Mouse (Mus musculus) lung, postnatal 10 days (tissue): ENCODE data around the gene Sema3d.

Experiments
- DNase-seq: peaks from one replicate; pipeline ENCODE4 v3.0.0; 2021

Sema3d gene

GRCm38 (mm10) chr5:12499791-12500504 lies 116.8 kb downstream of the Sema3d start:
- DNase-seq = no peak

DNA sequence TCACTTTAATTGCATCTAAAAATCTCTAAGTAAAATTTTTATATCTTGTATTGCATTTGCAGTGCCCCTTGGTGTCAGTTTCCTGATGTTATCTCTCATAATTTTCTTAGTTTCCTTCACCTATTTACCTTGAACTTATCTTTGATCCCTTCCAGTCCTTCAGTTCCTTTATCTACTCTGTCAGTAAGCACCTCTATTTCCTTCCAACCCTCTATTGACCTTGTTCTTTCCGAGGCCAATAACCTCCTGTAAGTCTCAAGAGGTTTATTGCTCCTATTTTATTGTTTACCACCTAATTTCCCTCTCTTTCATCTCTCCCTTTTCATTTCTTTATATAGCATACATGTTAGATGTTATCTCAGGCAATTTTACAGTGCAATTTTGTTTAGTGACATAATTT lies 129.3 kb downstream of the Sema3d start:
- DNase-seq = no peak

- no peak for DNase-seq
Observed at GRCm38 (mm10) chr5:12515283-12515682, 132.1 kb downstream of the Sema3d start.

DNA sequence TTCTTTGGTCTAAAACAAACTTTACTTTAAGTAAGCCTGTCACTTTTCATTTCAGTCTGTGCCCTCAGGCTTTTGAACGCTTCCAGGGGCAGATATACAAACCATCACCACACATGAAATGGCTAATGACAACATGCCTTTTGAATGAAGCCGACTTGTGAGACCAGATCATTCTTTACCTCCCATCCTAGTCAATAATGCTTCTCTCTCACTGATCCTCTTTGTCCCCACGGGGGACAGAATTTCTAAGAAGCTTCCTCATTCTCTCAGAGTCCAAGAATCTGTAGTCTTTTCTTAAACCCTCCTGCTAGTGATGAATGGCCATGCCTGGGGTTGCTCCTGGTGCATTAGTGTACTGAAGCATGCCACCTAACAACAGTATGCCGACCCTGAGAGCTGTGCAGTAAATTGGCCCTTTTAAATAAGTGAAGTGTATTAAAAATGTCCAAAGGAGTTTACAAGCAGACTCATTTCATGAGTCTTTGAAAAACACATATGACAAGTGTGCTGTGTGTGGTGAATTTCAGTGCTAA lies 142.1 kb downstream of the Sema3d start:
- no peak for DNase-seq

DNA sequence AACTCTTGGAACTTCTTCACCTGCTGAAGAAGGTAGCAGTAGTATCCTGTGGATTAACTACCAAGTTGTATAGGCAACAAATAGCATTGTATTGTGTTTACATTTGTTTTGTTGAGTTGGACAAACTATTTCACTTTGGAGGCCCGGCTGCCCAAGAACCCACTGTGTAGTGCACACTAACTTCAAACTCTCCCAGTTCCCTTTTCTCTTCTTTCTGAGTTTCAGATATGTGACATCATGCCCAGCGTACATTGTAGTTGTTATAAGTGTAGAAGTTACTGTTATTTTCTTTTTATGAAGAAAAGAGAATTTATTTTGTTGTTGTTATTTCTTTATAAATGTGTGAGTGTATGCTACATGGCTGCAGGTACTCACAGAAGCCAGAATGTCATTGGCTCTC lies 145.4 kb downstream of the Sema3d start:
- DNase-seq = no peak

- no peak for DNase-seq
Observed at GRCm38 (mm10) chr5:12529771-12530170, 146.6 kb downstream of the Sema3d start.

GRCm38 (mm10) chr5:12541268-12541667 lies 158.1 kb downstream of the Sema3d start:
- peak; percentile 33 for DNase-seq

GRCm38 (mm10) chr5:12549046-12549669 lies 166.0 kb downstream of the Sema3d start:
- DNase-seq = peak; percentile 12

DNA sequence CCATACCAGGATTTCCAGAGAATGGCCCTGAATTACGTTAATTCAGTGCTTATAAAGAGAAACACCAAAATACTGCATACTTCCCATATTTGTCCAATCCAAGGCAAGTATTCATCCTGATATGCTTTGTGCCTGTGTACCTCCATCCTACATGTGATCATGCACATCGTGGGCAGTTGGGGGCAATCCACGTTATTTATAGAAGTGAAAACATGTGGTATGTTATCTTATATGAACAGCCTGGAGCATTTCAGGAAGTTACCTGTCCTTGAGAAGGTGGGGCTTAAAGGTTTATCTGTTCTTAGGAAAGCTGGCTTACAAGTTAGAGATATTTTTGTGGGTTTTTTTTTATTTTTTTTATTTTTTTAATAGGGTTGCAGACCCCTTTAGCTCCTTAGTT lies 172.2 kb downstream of the Sema3d start:
- DNase-seq = no peak

GRCm38 (mm10) chr5:12557889-12558288 lies 174.7 kb downstream of the Sema3d start:
- no peak for DNase-seq

GRCm38 (mm10) chr5:12561740-12562139 lies 178.6 kb downstream of the Sema3d start:
- DNase-seq = no peak

GRCm38 (mm10) chr5:12562204-12562603 lies 179.0 kb downstream of the Sema3d start:
- peak; percentile 58 for DNase-seq

DNA sequence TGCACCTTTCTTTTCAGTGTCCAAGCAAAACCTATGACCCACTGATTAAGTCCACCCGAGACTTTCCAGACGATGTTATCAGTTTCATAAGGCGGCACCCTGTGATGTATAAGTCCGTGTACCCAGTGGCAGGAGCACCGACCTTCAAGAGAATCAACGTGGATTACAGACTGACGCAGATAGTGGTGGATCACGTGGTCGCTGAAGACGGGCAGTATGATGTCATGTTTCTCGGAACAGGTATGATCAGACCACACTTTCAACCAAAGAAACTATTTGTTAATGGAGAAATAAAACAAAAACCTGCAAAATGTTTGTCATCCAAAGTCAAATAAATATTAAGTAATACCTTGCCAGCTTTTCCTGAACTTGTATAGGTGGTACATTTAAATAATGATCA lies 179.9 kb downstream of the Sema3d start:
- no peak for DNase-seq

GRCm38 (mm10) chr5:12564602-12565220 lies 181.5 kb downstream of the Sema3d start:
- no peak for DNase-seq

DNA sequence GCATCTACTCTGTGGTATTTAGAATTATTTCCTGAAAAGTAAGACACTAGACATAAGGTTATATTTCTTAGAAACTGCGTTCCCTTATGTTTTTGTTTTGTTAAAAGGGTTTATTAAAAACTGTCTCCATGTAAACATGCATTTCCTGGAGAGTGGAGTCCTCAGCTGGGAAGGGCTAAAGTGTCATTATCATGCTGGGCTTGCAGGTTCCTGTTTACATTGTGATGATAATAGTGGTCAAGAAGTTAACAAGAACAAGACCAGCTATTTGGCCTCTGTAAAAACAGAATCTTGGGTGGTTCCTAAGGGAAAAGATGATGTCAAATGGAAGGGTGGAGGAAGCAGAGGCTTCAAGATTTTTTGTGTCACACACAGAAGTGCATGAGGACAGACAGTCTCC lies 183.4 kb downstream of the Sema3d start:
- DNase-seq = no peak

DNA sequence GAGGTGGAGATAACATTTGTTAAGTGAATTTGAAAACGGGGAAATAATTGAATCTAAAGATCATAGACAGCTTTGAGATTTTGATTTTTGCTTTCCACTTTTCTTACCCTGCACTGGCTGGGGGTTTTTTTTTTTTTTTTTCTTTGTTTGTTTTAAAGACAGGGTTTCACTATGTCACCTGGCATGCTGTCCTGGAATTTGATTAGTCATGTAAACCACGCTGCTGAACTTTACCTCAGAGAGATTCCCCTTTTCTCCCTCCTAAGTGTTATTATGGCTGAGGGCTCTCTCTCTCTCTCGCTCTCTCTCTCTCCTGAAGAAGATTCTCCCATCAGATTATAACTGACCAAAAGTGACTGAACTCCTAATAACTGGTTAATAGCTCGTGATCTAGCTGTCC lies 191.4 kb downstream of the Sema3d start:
- no peak for DNase-seq

DNA sequence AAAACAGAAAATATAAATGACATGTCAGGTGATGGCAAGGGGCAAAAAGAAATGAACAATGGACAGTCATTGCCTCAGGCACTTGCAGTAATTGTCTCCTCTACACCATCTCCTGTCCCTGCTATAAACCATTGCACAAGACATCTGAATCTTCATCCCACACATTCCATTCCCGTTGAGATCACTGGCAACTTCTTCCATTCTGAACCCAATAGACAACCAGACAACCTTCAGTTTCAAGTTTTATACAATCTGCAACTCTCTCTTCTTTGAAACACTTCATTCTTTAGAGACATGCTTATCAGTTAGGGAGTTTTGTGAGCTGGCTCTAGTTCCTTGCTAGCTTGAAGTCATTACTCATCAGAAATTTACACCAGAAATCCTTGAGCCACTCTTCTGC lies 192.1 kb downstream of the Sema3d start:
- no peak for DNase-seq

GRCm38 (mm10) chr5:12579752-12580151 lies 196.6 kb downstream of the Sema3d start:
- DNase-seq = no peak

DNA sequence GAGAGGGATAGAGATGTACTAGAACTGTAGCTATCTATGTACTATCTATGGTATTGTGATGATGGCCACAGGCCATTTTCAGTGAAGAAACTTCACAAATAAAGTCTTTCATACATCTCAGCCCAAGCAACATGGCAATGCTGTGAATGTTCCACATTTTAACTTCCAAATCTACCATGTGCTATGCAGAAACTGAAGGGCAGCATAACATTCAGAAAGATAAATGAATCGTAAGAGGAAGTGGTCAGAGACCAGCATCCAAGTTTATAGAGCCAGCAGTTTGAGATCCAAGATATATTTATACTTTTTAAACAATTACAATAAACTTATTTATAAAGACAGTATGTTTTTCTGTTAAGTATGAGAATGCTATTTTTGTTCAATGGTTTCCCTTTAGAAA lies 199.4 kb downstream of the Sema3d start:
- no peak for DNase-seq

DNA sequence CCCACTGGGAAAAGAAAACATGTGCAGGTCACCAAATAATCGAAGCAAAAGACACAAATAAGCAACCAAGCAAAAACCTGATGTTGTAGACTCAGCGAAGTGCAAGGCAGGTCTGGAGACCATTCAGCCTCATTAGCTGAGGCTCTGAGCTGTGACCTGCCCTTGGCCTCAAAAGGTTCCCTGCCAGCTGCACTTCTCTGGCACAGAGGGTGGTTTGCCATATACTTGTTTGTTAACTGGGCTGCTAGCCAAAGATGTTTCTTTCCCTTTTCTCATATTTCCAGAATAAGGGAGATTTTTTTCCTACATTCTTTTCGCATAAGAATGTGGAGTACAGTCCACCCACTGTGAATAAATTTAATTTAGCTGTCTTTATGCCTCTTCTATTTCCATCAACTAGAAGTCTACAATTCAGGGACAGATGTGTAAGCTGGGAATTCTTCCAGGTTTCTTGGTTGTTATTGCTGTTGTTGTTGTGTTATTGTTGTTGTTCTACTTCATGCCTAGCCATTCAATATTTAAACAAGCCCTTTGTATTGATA lies 200.2 kb downstream of the Sema3d start:
- DNase-seq = no peak

DNA sequence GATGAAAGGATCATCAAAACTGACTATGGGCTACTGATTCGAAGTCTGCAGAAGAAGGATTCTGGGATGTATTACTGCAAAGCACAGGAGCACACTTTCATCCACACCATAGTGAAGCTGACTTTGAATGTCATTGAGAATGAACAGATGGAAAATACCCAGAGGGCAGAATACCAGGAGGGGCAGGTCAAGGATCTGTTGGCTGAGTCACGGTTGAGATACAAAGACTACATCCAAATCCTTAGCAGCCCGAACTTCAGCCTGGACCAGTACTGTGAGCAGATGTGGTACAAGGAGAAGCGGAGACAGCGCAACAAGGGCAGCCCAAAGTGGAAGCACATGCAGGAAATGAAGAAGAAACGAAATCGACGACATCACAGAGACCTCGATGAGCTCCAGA lies 201.7 kb downstream of the Sema3d start:
- DNase-seq = no peak

GRCm38 (mm10) chr5:12634227-12634980 lies 251.2 kb downstream of the Sema3d start:
- no peak for DNase-seq
